Mouse (Mus musculus) thymus, postnatal 14 days (tissue): ENCODE data around the gene Cpeb2.

ENCODE experiments used
- DNase-seq: peaks from one replicate; pipeline ENCODE4 v3.0.0; 2021

Cpeb2 gene

GRCm38 (mm10) chr5:43328579-43328978 lies 95.6 kb downstream of the Cpeb2 start:
- DNase-seq: no peak

DNA sequence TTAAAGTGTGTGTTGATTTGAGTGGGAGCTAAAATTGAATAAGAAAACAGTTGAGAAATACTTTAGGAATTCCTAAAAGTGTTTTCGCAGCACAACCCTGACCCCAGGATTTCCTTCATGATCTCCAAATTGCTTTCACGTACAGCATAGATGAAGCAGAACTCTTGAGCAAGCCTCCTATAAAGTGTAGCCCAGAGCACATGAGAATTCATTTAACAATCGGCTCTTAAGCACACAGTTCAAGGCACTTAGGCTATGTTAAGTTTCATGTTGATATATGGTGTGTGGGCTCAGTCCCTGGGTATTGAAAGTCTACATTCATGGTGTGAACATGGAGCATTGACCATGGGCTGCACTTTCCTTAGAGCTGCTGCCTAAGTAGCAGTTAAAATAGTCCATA lies 97.3 kb downstream of the Cpeb2 start:
- no peak for DNase-seq

GRCm38 (mm10) chr5:43334469-43334868 lies 101.5 kb downstream of the Cpeb2 start:
- no peak for DNase-seq

DNA sequence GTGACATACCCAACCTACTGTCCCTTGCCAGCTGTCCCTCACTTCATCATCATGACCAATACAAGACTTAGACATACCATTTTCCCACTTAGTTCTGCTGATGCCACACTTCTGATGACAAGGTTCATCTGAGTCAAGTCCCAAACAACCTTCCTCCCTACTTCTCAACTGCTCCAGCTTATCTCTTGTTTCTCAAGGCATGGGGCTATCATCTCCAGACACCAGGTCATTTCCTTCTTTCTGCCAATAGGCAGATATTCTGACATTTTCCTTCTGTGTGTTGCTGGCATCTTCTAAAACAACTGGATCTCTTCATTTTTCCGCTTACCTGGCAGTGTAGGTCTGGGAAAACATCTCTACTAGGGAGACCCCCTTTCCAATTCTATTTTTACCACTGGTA lies 104.2 kb downstream of the Cpeb2 start:
- DNase-seq: no peak

DNA sequence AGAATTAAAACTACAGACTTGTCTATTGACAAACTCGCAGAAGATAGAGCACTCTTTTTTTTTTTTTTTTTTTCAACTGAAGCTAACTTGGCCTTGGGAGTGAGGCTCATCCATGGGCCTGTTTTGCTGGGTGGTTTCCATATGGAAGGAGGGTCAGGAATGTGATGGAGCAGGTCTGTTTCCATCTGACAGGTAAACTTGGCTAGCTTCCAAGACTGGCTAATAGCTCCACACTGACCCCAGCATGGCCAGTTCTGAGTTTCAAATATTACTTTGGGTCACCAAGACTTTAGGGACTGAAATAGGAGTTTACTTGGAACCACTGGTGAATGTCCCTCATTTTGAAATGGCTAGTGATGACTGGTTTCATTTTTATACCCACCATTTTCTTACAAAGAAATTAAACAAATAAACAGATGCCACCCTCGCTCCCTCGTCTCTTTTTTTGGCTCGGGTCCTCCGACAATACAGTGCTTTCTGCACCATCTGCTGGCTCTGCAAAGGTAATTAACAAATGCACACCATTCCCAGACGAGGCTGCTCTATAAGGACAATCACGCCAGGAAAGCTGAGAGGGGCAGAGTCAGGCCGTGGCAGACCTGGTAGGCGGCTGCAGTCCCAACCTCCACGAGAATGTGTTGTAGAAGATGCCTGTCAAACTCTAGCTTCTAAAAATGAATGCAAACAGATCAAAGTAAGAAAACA lies 106.0 kb downstream of the Cpeb2 start:
- no peak for DNase-seq
